Mouse (Mus musculus) small intestine, adult 2 months (tissue): ENCODE data around the gene Isg20l2. TPM values are rescaled to one million over a fixed set of nuclear protein-coding genes. Genes with fewer than 3 reads are reported as not detected.

Experiments used
- H3K27ac ChIP-seq: fragments of 200-500 bp; 2 replicates; pipeline ENCODE4 v1.5.1; 2012; ENCODE audit warnings: low read depth, low read length, control low read depth, inconsistent platforms; ENCODE audit not compliant: insufficient read depth
- H3K27me3 ChIP-seq: fragments of 200-500 bp; 2 replicates; pipeline ENCODE4 v1.6.1; 2012; ENCODE audit warnings: mild to moderate bottlenecking, moderate library complexity, low read length, inconsistent platforms; ENCODE audit not compliant: control insufficient read depth, insufficient read depth
- H3K36me3 ChIP-seq: fragments of 200-500 bp; 2 replicates; pipeline ENCODE4 v1.6.1; 2012; ENCODE audit warnings: mild to moderate bottlenecking, low read length, control low read depth, inconsistent platforms; ENCODE audit not compliant: control insufficient read depth, insufficient read depth
- H3K4me1 ChIP-seq: fragments of 200-500 bp; 2 replicates; pipeline ENCODE4 v1.6.1; 2012; ENCODE audit warnings: low read length, inconsistent platforms, mixed read lengths; ENCODE audit not compliant: control insufficient read depth, insufficient read depth, insufficient read length
- H3K4me3 ChIP-seq: fragments of 200-500 bp; 2 replicates; pipeline ENCODE4 v1.5.1; 2012; ENCODE audit warnings: low read depth, mild to moderate bottlenecking, control low read depth, inconsistent platforms, low read length, moderate library complexity
- CTCF ChIP-seq: fragments of 200-500 bp; IDR thresholded peaks from 2 replicates; pipeline ENCODE4 v1.5.1; 2012; ENCODE audit warnings: low read depth, mild to moderate bottlenecking, control low read depth, inconsistent platforms, low read length, moderate library complexity, mixed read lengths; ENCODE audit not compliant: insufficient replicate concordance, insufficient read length; ENCODE audit errors: extremely low read depth
- POLR2A ChIP-seq: fragments of 200-500 bp; IDR thresholded peaks from 2 replicates; pipeline ENCODE4 v1.6.1; 2012; ENCODE audit warnings: low read depth, mild to moderate bottlenecking, control low read depth, inconsistent platforms, low read length, moderate library complexity
- WGBS: fragments of 180-500 bp; shearing (Covaris S2); methylation state at CpG from one replicate; pipeline ENCODE4 v1.1.7; 2018; 5-methylcytosine and 5-hydroxymethylcytosine counted together
- polyA plus RNA-seq: library from polyadenylated mRNA; depleted of rRNA; stranded (reverse); fragments of >200 nt; gene quantifications from 2 replicates; pipeline ENCODE4 v1.2.3, GENCODE M21; 2012

The Isg20l2 gene
- polyA plus RNA-seq, 1 experiment: 7.0 TPM

GRCm38 (mm10) chr3:87958476-87958875 is 28.4 kb downstream of the Isg20l2 start:
- H3K4me1 ChIP-seq: no peaks in the 10 kb centered on the region
- no peak overlapping the region for H3K27ac ChIP-seq
- peaks cover 5% of the 10 kb centered on the region; the same call in 1 of the 2 replicates for H3K27me3 ChIP-seq
- no peaks in the 10 kb centered on the region for H3K36me3 ChIP-seq
- TF ChIP-seq CTCF (no peak), POLR2A (no peak)
- no peak overlapping the region for H3K4me3 ChIP-seq
- WGBS: 40% methylated on average over 4 of the region's 4 CpGs

GRCm38 (mm10) chr3:87958967-87959366 is 28.9 kb downstream of the Isg20l2 start:
- no peaks in the 10 kb centered on the region for H3K4me1 ChIP-seq
- TF ChIP-seq POLR2A: no peak
- 66% methylated on average over 1 of the region's 1 CpGs for WGBS
- no peaks in the 10 kb centered on the region for H3K36me3 ChIP-seq
- H3K4me3 ChIP-seq: no peak overlapping the region
- 0 out of 2 replicates have a peak, but pooled peaks cover 3% of the 10 kb centered on the region for H3K27me3 ChIP-seq
- H3K27ac ChIP-seq: no peak overlapping the region

GRCm38 (mm10) chr3:87959371-87959770 is 29.3 kb downstream of the Isg20l2 start:
- Histone ChIP-seq H3K4me3 (no peak overlapping the region), H3K27ac (no peak overlapping the region), H3K27me3 (0 out of 2 replicates have a peak, but pooled peaks cover 3% of the 10 kb centered on the region), H3K4me1 (no peaks in the 10 kb centered on the region), H3K36me3 (no peaks in the 10 kb centered on the region)
- WGBS: 73% methylated on average over 7 of the region's 7 CpGs
- TF ChIP-seq CTCF (no peak), POLR2A (no peak)

- Histone ChIP-seq H3K27me3 (0 out of 2 replicates have a peak, but pooled peaks cover 3% of the 10 kb centered on the region), H3K4me3 (peak overlapping the region; percentile 55), H3K36me3 (no peaks in the 10 kb centered on the region), H3K4me1 (no peaks in the 10 kb centered on the region), H3K27ac (no peak overlapping the region)
- TF ChIP-seq POLR2A: no peak
- no peak for TF ChIP-seq CTCF
- 20% methylated on average over 10 of the region's 10 CpGs for WGBS
Observed at GRCm38 (mm10) chr3:87960191-87960585, 30.1 kb downstream of the Isg20l2 start.

GRCm38 (mm10) chr3:87960586-87961191 is 30.6 kb downstream of the Isg20l2 start:
- no peaks in the 10 kb centered on the region for H3K36me3 ChIP-seq
- peak; percentile 96 for TF ChIP-seq CTCF
- TF ChIP-seq POLR2A: no peak
- H3K27ac ChIP-seq: no peak overlapping the region
- 0 out of 2 replicates have a peak, but pooled peaks cover 3% of the 10 kb centered on the region for H3K27me3 ChIP-seq
- H3K4me1 ChIP-seq: no peaks in the 10 kb centered on the region
- peak overlapping the region; percentile 55 for H3K4me3 ChIP-seq
- WGBS: under 1% methylated on average over 27 of the region's 27 CpGs

GRCm38 (mm10) chr3:87970184-87970938 is 40.2 kb downstream of the Isg20l2 start:
- Histone ChIP-seq H3K4me1 (peaks cover 8% of the 10 kb centered on the region), H3K4me3 (peak overlapping the region; percentile 61)

GRCm38 (mm10) chr3:87970939-87971488 is 40.9 kb downstream of the Isg20l2 start, which contains the start of gene Nes:
Gene Nes (plus strand): TSS chr3:87971078.
- peaks cover 28% of the 10 kb centered on the region for H3K27me3 ChIP-seq
- peak within 1 kb of the TSS; percentile 61 for H3K4me3 ChIP-seq
- no peaks in the 10 kb centered on the region for H3K36me3 ChIP-seq
- 0 out of 2 replicates have a peak within 1 kb of the TSS, but pooled peaks have one; percentile 2 for H3K27ac ChIP-seq
- H3K4me1 ChIP-seq: peaks cover 8% of the 10 kb centered on the region
- TF ChIP-seq POLR2A (peak; percentile 39; the same call in 1 of the 2 replicates), CTCF (no peak)
- under 1% methylated on average over 44 of the region's 44 CpGs for WGBS

More at GRCm38 (mm10) chr3:87970184-87970938, 40.2 kb downstream of the Isg20l2 start:
- Histone ChIP-seq H3K27me3 (peaks cover 28% of the 10 kb centered on the region), H3K27ac (no peak overlapping the region), H3K36me3 (no peaks in the 10 kb centered on the region)
- TF ChIP-seq POLR2A (no peak), CTCF (peak; percentile 29; the same call in 1 of the 2 replicates)
- WGBS: 5% methylated on average over 21 of the region's 21 CpGs
